Mouse (Mus musculus): Measurements from ENCODE around the gene Olfr352.

Gene Olfr352

DNA sequence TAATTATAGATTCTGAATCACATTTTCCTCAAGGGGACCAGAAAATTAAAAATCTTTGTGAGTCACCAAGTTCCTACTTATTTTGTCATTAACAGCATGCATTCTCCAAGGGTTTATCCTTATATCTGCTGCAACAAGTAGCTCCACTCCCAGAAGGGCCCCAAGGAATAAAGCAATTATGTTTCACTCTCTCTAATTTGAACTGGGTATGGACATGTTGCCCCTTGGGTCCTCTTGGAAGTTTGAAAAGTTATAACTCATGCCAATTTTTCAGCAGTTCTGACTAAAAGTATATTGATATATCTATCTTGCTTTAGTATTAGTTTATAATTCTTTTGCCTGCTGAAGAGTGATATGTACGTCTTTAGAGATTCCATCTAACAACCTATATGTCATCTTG is at the start of gene Olfr352:
TSS of gene Olfr352 (plus strand) at position 301 of the 400 bp plus-strand sequence.
- DNase-seq (ENCODE audit: low spot score): no peak

DNA sequence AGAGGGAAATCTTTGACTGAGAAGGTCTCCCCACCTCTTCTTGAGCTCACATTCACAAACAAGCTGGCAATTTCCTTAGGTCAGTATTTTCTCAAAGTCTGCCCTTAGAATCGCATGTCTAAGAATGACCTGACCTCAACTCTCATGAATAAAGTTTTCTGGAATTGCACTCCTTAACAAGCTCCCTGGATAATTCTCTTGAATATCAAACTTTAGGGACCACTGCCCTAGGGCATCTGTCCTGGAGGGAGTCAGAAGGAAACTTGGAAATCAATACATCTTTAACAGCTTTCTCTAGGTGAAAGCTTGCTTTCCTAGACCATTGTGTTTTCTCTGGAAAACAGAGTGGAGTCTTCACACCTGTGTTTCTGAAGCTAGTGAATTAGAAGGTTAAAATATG is 22.2 kb upstream of the Olfr352 start, which contains the start of gene Olfr350:
TSS of gene Olfr350 (plus strand) at position 301 of the 400 bp plus-strand sequence.
- DNase-seq (ENCODE audit: low spot score): no peak

- DNase-seq (ENCODE audit: low spot score): no peak
Measured at GRCm38 (mm10) chr2:36862560-36862959, 5.7 kb upstream of the Olfr352 start, which contains the start of gene Olfr351. TSS of gene Olfr351 (minus strand) at chr2:36862660.

GRCm38 (mm10) chr2:36892836-36893235 is 24.6 kb downstream of the Olfr352 start, which contains the start of gene Olfr353:
TSS of gene Olfr353 (minus strand) at chr2:36892936.
- DNase-seq (ENCODE audit: low spot score): no peak

- no peak for DNase-seq (ENCODE audit: low spot score)
Measured at GRCm38 (mm10) chr2:36897114-36897513, 28.9 kb downstream of the Olfr352 start.

- DNase-seq (ENCODE audit: low spot score): no peak
Measured at GRCm38 (mm10) chr2:36905380-36905779, 37.1 kb downstream of the Olfr352 start, which contains the start of gene Olfr354. TSS of gene Olfr354 (plus strand) at chr2:36905680.
